Mouse (Mus musculus): ENCODE data around the gene Rars. TPM values are rescaled to one million over a fixed set of nuclear protein-coding genes. Genes with fewer than 3 reads are reported as not detected.
"Not testable (repeated sequence)": the region's sequence is repeated elsewhere in the genome, so short reads cannot be mapped to it uniquely, and the experiment has no call there.

Rars gene
- 21.4 and 21.9 TPM in 2 replicates for polyA plus RNA-seq (2012; rRNA removed)

GRCm38 (mm10) chr11:35834022-35834760, at the start of gene Rars:
Rars (minus strand) TSS chr11:35834506.
- DNase-seq (ENCODE audit: low read depth), result peak; percentile 40

DNA sequence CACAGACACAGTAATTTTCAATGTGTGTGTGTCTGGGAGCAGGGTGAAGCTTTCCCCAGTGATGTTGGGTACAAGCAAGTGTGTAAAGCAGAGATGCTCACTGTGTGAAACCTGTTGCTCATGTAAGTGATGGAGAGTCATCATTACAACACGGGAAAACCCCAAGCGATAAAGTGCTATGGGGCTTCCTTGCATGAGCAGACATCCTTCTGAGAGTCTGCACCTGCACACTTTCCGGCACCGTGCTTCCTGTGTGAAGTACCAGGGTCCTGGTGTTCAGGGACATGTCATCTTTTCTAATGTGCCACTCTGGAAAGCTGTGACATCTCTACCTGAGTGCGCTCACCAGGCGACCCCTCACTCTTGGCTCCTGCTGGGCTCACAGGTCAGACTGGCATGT, 48.5 kb upstream of the Rars start:
- DNase-seq (ENCODE audit: low read depth), result no peak

- no peak for DNase-seq (ENCODE audit: low read depth)
Observed at GRCm38 (mm10) chr11:35878559-35878897, 44.2 kb upstream of the Rars start.

DNA sequence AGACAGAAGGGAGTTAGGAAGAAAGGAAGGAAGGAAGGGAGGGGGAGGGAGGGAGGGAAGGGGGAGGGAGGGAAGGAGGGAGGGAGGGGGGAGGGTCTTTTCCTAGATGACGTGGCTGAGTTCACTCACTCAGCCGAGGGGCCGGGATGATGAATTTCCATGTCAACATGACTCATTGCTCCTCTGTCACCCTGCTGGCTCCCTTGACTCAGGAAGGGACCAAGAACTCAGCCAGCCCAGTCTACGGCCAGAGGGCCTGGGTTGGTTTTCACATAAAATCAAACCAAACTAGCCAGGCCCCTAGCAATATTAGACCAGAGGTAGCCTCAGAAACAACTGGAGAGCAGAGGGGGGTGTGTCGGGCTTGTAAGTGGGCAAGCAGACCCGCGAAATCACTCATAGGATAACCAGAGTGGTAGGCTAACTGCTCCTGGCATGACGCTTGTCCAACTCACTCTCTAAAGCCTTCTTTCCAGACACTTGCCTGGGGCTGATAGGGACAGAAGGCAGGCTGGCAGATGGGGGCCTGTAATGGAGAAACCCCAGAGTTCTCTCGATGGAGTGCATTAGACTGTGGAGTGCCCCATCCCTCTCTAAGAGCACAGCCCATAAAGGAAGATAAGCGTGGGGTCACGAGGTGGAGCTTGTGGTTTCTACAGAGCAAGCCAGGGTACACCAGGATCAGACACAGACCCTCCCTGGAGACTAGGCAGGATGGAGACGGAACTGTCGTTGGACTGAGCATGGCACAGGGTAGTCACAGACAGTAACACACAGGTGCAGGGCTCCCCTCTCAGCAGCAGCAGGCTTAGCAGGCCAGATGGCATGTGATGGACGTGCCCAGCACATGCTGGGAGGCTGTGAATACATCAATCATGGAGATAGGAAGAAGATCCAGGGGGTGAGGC, 43.6 kb upstream of the Rars start:
- no peak for DNase-seq (ENCODE audit: low read depth)

GRCm38 (mm10) chr11:35873624-35874244, 39.4 kb upstream of the Rars start:
- no peak for DNase-seq (ENCODE audit: low read depth)

- no peak for DNase-seq (ENCODE audit: low read depth)
Observed at GRCm38 (mm10) chr11:35870961-35871360, 36.7 kb upstream of the Rars start.

DNA sequence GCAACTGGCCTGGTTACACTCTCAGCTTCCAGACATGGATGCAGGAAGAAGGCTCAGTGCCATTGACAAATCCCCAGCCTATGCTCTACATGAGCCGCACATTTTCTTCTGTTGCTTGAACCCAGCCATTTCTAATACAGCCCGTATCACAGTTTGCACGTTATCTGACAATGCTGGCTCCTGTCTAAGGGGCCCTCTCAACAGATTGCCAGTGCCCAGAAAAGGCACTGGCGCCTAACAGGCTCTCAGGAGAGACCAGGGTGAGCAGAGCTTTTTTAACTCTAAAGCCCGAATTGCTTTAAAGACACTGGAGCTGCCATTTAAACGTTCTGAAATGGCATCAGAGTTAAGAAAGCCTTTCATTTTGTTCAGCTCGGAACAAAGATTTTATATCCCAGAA, 31.8 kb upstream of the Rars start:
- no peak for DNase-seq (ENCODE audit: low read depth)

GRCm38 (mm10) chr11:35864981-35865604, 30.8 kb upstream of the Rars start:
- DNase-seq (ENCODE audit: low read depth), result no peak

- DNase-seq (ENCODE audit: low read depth), result no peak
Observed at GRCm38 (mm10) chr11:35863653-35864052, 29.3 kb upstream of the Rars start.

- no peak for DNase-seq (ENCODE audit: low read depth)
Observed at GRCm38 (mm10) chr11:35857395-35858067, 23.2 kb upstream of the Rars start.

GRCm38 (mm10) chr11:35856359-35857040, 22.2 kb upstream of the Rars start:
- DNase-seq (ENCODE audit: low read depth), result no peak

- no peak for DNase-seq (ENCODE audit: low read depth)
Observed at GRCm38 (mm10) chr11:35855567-35855966, 21.3 kb upstream of the Rars start.

GRCm38 (mm10) chr11:35854941-35855340, 20.6 kb upstream of the Rars start:
- no peak for DNase-seq (ENCODE audit: low read depth)

DNA sequence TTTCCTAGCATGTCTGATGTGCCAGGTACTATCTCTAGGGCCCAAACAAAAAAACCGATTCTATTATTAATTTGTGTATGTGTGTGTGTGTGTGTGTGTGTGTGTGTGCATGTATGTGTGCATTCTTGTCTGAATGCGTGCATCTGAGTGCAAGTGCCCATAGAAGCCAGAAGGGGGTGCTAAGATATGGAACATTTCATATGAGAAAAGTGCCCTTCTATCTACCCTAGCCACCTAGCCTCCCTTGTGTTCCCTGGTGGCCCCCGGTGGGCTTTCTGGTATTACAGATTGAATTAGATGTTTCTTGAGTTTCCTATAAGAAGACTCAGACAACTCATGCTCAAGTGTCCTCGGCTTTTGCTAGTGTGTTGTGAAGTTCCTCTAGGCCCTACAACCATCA, 19.3 kb upstream of the Rars start:
- DNase-seq (ENCODE audit: low read depth), result no peak

- DNase-seq (ENCODE audit: low read depth), result no peak
Observed at GRCm38 (mm10) chr11:35852731-35853130, 18.4 kb upstream of the Rars start.

- no peak for DNase-seq (ENCODE audit: low read depth)
Observed at GRCm38 (mm10) chr11:35844299-35844698, 10.0 kb upstream of the Rars start.

DNA sequence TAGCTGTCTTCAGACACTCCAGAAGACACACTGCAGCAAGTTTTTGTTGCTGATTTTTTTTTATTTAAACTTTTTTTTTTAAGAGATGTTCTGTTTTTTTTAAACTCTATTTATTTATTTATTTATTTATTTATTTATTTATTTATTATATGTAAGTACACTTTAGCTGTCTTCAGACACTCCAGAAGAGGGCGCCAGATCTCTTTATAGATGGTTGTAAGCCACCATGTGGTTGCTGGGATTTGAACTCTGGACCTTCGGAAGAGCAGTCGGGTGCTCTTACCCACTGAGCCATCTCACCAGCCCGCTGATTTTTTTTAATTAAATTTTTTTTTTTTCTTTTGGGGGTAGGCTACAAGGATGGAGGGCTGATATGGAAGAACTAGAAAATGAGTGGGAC, 8.3 kb upstream of the Rars start:
- not testable (repeated sequence) for DNase-seq (ENCODE audit: low read depth)

DNA sequence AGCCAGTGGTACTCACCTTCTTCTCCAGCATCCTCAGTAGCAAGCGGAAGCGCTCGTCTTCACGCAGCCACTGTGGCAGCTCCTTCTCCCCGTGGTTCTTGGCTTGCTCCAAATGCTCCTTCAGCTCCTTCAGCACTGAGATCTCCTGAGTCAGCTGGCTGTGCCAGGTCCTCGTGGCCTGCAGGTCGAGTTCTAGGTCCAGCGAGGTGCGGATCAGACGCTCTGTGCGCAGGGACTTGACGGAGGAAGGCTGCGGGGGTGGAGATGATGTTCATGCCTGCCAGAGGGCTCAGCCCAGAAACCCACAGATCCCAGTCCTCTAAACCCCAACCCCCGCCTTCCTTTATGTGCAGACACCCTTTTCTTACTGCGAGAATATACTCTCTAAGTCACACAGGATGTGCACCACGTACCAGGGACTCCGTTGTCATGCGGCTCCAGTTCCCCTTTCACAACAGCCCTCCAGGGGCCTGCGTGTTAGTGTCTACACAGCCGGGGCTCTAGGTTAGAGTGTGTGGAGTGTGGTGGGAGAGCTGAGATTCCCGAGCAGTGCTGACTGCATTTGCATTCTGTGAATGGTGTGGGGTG, 7.5 kb upstream of the Rars start:
- no peak for DNase-seq (ENCODE audit: low read depth)

- DNase-seq (ENCODE audit: low read depth), result not testable (repeated sequence)
Observed at GRCm38 (mm10) chr11:35840806-35841205, 6.5 kb upstream of the Rars start.

- DNase-seq (ENCODE audit: low read depth), result no peak
Observed at GRCm38 (mm10) chr11:35840282-35840681, 6.0 kb upstream of the Rars start.

All from gonadal fat pad, adult 2 months (tissue).